In the genomic region with DNA sequence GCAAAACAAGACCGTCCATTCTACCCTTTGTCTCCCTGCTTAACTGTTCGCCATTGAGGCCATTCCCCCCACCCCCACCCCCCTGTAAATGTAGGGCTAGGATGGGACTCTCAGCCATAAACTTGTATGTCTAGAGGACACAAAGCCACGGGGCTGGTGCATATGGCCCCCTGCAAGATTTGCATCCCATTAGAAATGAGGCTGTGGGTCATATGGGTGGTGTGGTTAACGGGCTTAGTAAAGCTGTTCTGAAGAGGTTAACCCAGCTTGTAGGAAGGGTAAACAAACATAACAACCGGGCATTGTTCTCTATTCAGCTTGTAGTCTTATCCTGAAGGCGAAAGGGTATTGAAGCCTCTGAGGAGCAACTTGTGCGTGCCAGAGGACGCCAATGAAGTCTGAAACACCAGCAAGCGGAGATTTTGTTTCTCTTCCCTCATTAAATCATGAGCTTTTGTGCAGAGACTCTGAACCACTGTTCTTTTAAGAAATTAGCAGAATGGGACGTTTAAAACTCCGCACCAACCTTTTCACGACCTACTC, we compare ENCODE assay signal across 25 mouse cellular contexts. TPM values are rescaled to one million over a fixed set of nuclear protein-coding genes. Genes with fewer than 3 reads are reported as not detected.
DNase-seq lines count a peak whose midpoint lies in the region; ATAC-seq lines count a peak whose summit lies in the region.
"Had no signal": no experiment of that assay in that cellular context is flagged by ENCODE, and none has a peak within 500 bp of the region (broad histone marks: within the 10 kb centered on the region; RNA-seq: fewer than 3 reads in every experiment).

No protein-coding gene starts in this region.

- peak overlapping the region; percentile 8; the same call in 1 of the 2 replicates for H3K4me2 ChIP-seq in hindbrain, embryonic 15.5 days
- H3K4me2 ChIP-seq: liver, embryonic 12.5 days; lung, embryonic 14.5 days had no signal

- peaks cover 49% of the 10 kb centered on the region for H3K27me3 ChIP-seq in heart, embryonic 10.5 days (ENCODE audit: insufficient read depth, poor library complexity, severe bottlenecking)
- H3K27me3 ChIP-seq in hindbrain, embryonic 15.5 days, result peaks cover 64% of the 10 kb centered on the region
- H3K27me3 ChIP-seq: CH12.LX had no signal

- ATAC-seq in hindbrain, embryonic 15.5 days (ENCODE audit: low FRiP score, low read depth), result no peak
- ATAC-seq: liver, embryonic 12.5 days had no signal

- H3K4me1 ChIP-seq in heart, embryonic 10.5 days, result peaks cover 10% of the 10 kb centered on the region; the same call in 1 of the 2 replicates
- peaks cover 14% of the 10 kb centered on the region for H3K4me1 ChIP-seq in hindbrain, embryonic 15.5 days (replicated peaks)

- no peaks in the 10 kb centered on the region for H3K9me3 ChIP-seq in heart, embryonic 10.5 days
- no peaks in the 10 kb centered on the region for H3K9me3 ChIP-seq in hindbrain, embryonic 15.5 days
- H3K9me3 ChIP-seq: liver, embryonic 12.5 days had no signal

- 63% methylated on average over 12 of the region's 12 CpGs for WGBS in heart, embryonic 10.5 days
- WGBS in hindbrain, embryonic 15.5 days, result 19% methylated on average over 12 of the region's 12 CpGs

- DNase-seq in heart, adult 11 months, result peak; percentile 53
- DNase-seq in heart, embryonic 10.5 days (ENCODE audit: low spot score), result no peak
- peak; percentile 66 for DNase-seq in retina, postnatal 1 day
- DNase-seq in retina, embryonic 14.5 days (ENCODE audit: low spot score), result no peak
- no peak for DNase-seq in left cerebral cortex, postnatal 4 days
- no peak for DNase-seq in adrenal gland, adult 18-20 months (ENCODE audit: low spot score in 2 of 2)
- no peak for DNase-seq in layer of hippocampus, adult 9-11 months
- DNase-seq: adrenal gland, adult 8-10 months; cerebellum, adult 11-12 months; cerebellum, postnatal 36 days; gastrocnemius, adult 2 months; kidney, adult 8-10 months; lung, embryonic 14.5 days; right cerebral cortex, postnatal 25 days had no signal

- intact Hi-C loops in left cerebral cortex, postnatal 4 days (cut with DNase I), result loop anchor here (10.0 kb wide), 1 partner anchor 52 kb away; the partner anchor contains the start of gene Gm5089

- no peak overlapping the region for H3K27ac ChIP-seq in heart, embryonic 10.5 days
- peak overlapping the region; percentile 35 for H3K27ac ChIP-seq in hindbrain, embryonic 15.5 days (replicated peaks)
- H3K27ac ChIP-seq: gastrocnemius, adult 2 months; liver, embryonic 12.5 days; macrophage had no signal

- no peak overlapping the region for H3K9ac ChIP-seq in hindbrain, embryonic 15.5 days
- H3K9ac ChIP-seq: liver, embryonic 12.5 days; lung, embryonic 14.5 days had no signal

- no peaks in the 10 kb centered on the region for H3K36me3 ChIP-seq in heart, embryonic 10.5 days
- no peaks in the 10 kb centered on the region for H3K36me3 ChIP-seq in hindbrain, embryonic 15.5 days
- H3K36me3 ChIP-seq: liver, embryonic 12.5 days had no signal

- no peak overlapping the region for H3K4me3 ChIP-seq in heart, embryonic 10.5 days
- H3K4me3 ChIP-seq in hindbrain, embryonic 15.5 days, result no peak overlapping the region
- H3K4me3 ChIP-seq: gastrocnemius, adult 2 months; liver, embryonic 12.5 days; myocyte had no signal

RNA-seq across cellular contexts. Expression of gene Gm5089, which starts 48.1 kb away (rescaled TPM):
- polyA plus RNA-seq in heart, embryonic 10.5 days (2016; fragmentation: Nextera tagmentation; extraction: Ambion mirVana), result not detected in 2 replicates
- 2.4 and 2.7 TPM in 2 replicates for polyA plus RNA-seq in hindbrain, embryonic 15.5 days (2015; fragmentation: Nextera tagmentation; extraction: Ambion mirVana)
- total RNA-seq in left cerebral cortex, postnatal 4 days (2021), result under 1 TPM; 0.28 to 0.50 TPM
- total RNA-seq in adrenal gland, adult 18-20 months (2021), result not detected
- total RNA-seq: adrenal gland, adult 8-10 months; CH12.LX; gastrocnemius, adult 2 months; granulocyte monocyte progenitor cell, adult 5-6 weeks had no signal
- polyA plus RNA-seq: embryonic facial prominence, embryonic 14.5 days; heart, embryonic 16.5 days; large intestine, adult 2 months; liver, embryonic 12.5 days; lung, embryonic 14.5 days; macrophage; myocyte; stomach, embryonic 16.5 days; thymus, postnatal 0 days had no signal

Comparison
In these comparisons a context has a peak if more than half of its experiments do, and no peak if none do; other contexts are left out.
1. DNase-seq: peak in heart, adult 11 months (single experiment) and retina, postnatal 1 day (single experiment); none in heart, embryonic 10.5 days (single experiment), retina, embryonic 14.5 days (single experiment), left cerebral cortex, postnatal 4 days (single experiment), adrenal gland, adult 18-20 months (0 of 2) and layer of hippocampus, adult 9-11 months (single experiment).